Mouse (Mus musculus): Measurements from ENCODE around the gene Nmd3.

Nmd3 gene

GRCm38 (mm10) chr3:69721814-69722186 lies at the start of gene Nmd3:
Gene Nmd3, plus strand, starts transcription at chr3:69721985.
- peak; percentile 98 for DNase-seq

DNA sequence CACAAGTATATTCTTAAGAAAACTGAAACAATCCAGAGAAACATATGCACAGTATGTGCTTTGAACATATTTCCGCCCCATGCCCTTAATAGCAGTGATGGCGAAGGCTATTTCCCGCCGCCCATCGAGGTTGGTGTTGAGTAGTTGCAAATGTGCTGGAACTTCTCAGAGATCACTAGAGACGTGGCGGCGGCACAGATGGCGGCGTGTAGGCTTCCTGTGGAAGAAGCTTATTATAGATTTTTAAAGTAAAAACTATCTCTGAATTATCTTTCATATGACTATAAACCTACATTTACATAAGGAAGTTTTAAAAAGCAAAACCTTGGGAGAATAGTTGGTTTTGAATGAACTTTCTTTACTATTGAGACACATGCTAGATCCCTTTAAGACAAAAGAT lies 48.4 kb upstream of the Nmd3 start:
- no peak for DNase-seq

- DNase-seq: peak; percentile 6
Observed at GRCm38 (mm10) chr3:69674206-69674605, 47.6 kb upstream of the Nmd3 start.

GRCm38 (mm10) chr3:69689791-69690190 lies 32.0 kb upstream of the Nmd3 start:
- DNase-seq: no peak

GRCm38 (mm10) chr3:69690939-69691338 lies 30.8 kb upstream of the Nmd3 start:
- no peak for DNase-seq

- no peak for DNase-seq
Observed at GRCm38 (mm10) chr3:69699851-69700500, 21.8 kb upstream of the Nmd3 start.

DNA sequence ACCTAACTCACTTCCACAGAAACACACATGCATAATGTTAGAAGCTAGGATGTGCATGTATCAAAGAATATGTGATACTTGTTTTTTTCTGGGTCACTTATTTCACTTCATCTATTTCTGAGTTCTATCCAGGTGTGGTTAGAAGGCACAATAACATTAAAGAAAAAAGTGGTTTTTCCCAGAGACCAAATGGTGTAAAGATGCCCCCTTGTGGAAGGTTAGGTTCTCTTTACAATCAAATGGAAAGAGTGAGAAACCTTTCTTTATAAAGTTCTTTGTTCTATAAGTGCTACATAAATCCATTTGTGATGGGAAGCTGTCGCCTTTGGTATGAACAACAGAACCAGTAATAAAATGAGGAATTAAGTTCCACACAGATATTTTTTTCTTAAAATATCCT lies 19.9 kb upstream of the Nmd3 start:
- no peak for DNase-seq

DNA sequence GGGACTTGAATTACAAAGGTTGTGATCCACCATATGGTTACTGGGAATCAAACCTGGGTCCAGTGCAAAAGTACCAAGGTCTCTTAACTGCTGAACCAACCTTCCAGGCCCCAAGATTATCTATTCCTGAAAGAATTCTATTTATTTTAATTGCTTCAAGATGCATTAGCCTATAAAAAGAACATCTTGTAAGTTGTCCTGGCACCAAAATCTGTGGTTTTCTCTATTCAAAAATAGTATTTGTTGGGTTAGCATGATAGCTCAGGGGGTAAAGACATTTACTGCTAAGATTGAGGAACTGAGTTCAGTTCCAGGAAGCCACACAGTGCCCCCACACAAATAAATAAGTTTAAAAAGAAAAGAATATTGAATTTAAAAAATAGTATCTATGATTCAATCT lies 19.4 kb upstream of the Nmd3 start:
- DNase-seq: no peak

DNA sequence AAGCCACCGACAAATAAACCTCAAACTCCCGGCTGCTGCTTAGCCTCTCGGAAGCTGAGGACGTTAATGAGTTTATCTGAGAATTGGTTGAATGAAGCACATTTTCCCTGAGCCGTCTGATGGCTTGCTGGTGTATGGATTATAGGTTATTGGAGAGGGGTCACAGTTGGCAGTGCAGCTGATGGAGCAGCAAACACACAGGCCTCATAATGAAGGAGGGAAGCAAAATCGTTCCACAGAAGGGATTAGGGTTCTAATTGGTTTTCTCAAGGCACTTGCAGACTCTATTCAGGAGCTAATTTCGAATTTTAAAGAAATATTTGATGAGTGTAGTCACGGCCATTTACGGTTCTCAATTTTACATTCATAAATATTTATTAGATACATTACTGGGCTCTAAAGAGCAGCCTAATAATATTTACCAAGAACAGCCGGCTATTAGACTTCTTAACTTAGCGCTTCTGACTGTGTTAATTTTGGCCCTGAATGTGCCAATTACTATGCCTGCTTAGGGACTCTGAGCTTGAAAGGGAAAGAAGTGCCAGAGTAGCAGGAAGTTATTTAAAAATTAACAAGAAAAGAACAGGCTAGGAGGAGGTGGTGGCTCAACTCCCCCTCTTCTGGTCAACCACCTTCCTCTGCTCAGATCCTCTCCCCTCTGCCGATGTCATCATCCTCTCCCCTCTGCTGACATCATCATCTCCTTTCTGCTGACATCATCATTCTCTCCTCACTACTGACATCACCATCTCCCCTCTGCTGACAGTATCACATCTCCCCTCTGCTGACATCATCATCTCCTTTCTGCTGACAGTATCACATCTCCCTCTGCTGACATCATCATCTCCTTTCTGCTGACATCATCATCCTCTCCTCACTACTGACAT lies 12.5 kb upstream of the Nmd3 start:
- no peak for DNase-seq

GRCm38 (mm10) chr3:69711907-69712600 lies 9.7 kb upstream of the Nmd3 start:
- DNase-seq: no peak

GRCm38 (mm10) chr3:69717476-69717875 lies 4.3 kb upstream of the Nmd3 start:
- DNase-seq: no peak

GRCm38 (mm10) chr3:69722187-69722867 lies 542 bp downstream of the Nmd3 start:
- DNase-seq: peak; percentile 59

GRCm38 (mm10) chr3:69723161-69723560 lies 1.4 kb downstream of the Nmd3 start:
- no peak for DNase-seq

GRCm38 (mm10) chr3:69730930-69731329 lies 9.1 kb downstream of the Nmd3 start:
- no peak for DNase-seq

GRCm38 (mm10) chr3:69733939-69734338 lies 12.2 kb downstream of the Nmd3 start:
- DNase-seq: no peak

- no peak for DNase-seq
Observed at GRCm38 (mm10) chr3:69755192-69755591, 33.4 kb downstream of the Nmd3 start.

DNA sequence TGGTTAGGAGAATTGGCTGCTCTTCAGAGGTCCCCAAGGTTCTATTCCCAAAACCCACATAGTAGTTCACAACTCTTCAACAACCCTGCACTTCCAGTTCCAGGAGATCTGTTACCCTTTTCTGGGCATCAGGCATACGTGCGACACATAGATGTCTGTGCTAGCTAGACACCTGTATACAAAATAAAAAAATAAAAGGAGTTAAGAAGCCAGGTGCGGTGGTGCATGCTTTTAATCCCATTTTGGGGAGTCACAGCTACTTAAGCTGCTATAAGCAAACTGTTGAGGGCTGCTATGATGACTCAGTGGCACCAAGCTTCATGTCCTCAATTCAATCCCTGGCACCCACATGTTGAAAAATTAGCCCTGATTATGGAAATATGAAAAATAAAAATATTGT lies 34.2 kb downstream of the Nmd3 start:
- DNase-seq: no peak

DNA sequence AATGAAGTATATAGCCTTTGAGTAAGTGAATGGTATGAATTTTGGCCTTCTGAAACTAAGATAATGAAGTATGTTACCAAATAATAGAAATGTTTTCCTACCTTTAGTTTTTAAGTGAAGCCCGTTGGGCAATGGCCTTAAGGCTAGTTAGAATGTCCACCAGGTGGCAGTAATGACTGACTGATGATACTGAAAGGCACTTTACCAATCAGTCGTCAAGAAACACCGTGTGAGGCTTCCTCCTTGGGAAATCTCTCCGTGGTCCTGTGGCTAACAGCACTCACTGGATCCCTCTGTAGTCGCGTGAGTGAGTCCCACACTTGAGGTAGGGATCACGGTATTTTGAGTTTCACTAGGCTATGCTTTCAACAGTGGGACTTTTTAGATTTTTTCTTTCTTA lies 34.7 kb downstream of the Nmd3 start:
- peak; percentile 16 for DNase-seq

GRCm38 (mm10) chr3:69757456-69757855 lies 35.7 kb downstream of the Nmd3 start:
- no peak for DNase-seq

GRCm38 (mm10) chr3:69760081-69760480 lies 38.3 kb downstream of the Nmd3 start:
- DNase-seq: no peak

DNA sequence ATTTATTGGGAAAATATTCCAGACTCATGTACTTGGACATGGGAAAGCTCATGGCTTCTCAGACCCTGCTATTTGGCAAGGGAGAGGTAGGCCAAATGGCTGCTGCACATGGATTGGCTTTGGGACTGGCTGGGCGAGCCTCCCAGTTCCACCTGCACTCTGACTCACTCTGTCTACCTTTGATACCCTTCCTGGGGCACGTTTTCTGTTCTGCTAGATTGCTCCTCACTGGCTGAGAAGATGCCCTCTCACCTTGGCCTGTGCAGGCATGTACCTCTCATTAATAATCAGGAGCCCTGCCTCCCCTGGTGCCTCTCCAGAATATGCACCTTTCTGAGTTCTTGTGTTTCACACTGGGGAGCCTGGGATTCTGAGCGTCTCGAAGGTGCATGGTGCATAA lies 39.4 kb downstream of the Nmd3 start:
- DNase-seq: no peak

GRCm38 (mm10) chr3:69762838-69763368 lies 41.1 kb downstream of the Nmd3 start:
- no peak for DNase-seq
